ENCODE assay signal across 19 mouse cellular contexts in genomic region chr12:13861226-13861625, GRCm38 (mm10).
A peak's percentile ranks its signal among the peaks of the same experiment; 100 is the strongest.
DNase-seq lines count a peak whose midpoint lies in the region; ATAC-seq lines count a peak whose summit lies in the region.
"Had no signal": no experiment of that assay in that cellular context is flagged by ENCODE, and none has a peak within 500 bp of the region (broad histone marks: within the 10 kb centered on the region; RNA-seq: fewer than 3 reads in every experiment).

No protein-coding gene starts in this region.

- H3K4me2 ChIP-seq in hindbrain, embryonic 12.5 days (replicated peaks) = no peak overlapping the region
- H3K4me2 ChIP-seq: embryonic facial prominence, embryonic 12.5 days; heart, embryonic 15.5 days; limb, embryonic 13.5 days had no signal

- ATAC-seq in hindbrain, embryonic 12.5 days (ENCODE audit: low FRiP score) = no peak
- ATAC-seq: activated CD4-positive, CD25-positive, alpha-beta regulatory T cell, adult 4 months; Patski had no signal

- no peak overlapping the region for H3K4me3 ChIP-seq in hindbrain, embryonic 12.5 days
- H3K4me3 ChIP-seq: embryonic facial prominence, embryonic 12.5 days; heart, embryonic 15.5 days; limb, embryonic 13.5 days had no signal

- H3K9me3 ChIP-seq in hindbrain, embryonic 12.5 days (replicated peaks) = 0 out of 2 replicates have a peak, but pooled peaks cover 5% of the 10 kb centered on the region
- H3K9me3 ChIP-seq: embryonic facial prominence, embryonic 12.5 days; heart, embryonic 15.5 days; limb, embryonic 13.5 days had no signal

- H3K27ac ChIP-seq in hindbrain, embryonic 12.5 days = no peak overlapping the region
- H3K27ac ChIP-seq: embryonic facial prominence, embryonic 12.5 days; heart, embryonic 15.5 days; limb, embryonic 13.5 days had no signal

- intact Hi-C loops in left cerebral cortex, postnatal 25 days (cut with DNase I) = loop anchor here (1.0 to 5.0 kb wide), 4 partner anchors 49 to 290 kb away; no protein-coding TSS in a partner anchor

- DNase-seq in right cerebral cortex, adult 18-20 months = peak; percentile 85
- no peak for DNase-seq in right cerebral cortex, postnatal 4 days
- peak; percentile 10 for DNase-seq in layer of hippocampus, adult 9-10 months (ENCODE audit: low spot score)
- peak; percentile 69 to 93 for DNase-seq in left cerebral cortex, postnatal 25 days (ENCODE audit: low spot score in 2 of 2)
- DNase-seq in telencephalon, adult 2 months (ENCODE audit: low read depth, low spot score) = peak; percentile 94
- DNase-seq in spleen, postnatal 10 days (ENCODE audit: low spot score in 2 of 2) = no peak
- no peak for DNase-seq in kidney, postnatal 4 days
- DNase-seq: adrenal gland, postnatal 14 days; cerebellum, adult 2 months; kidney, adult 18-20 months; kidney, postnatal 25 days; lung, postnatal 10 days; thymus, postnatal 14 days had no signal

- 92% methylated on average over 7 of the region's 7 CpGs for WGBS in hindbrain, embryonic 12.5 days

- H3K9ac ChIP-seq in hindbrain, embryonic 12.5 days = no peak overlapping the region
- H3K9ac ChIP-seq: embryonic facial prominence, embryonic 12.5 days; heart, embryonic 15.5 days; limb, embryonic 13.5 days had no signal

- H3K27me3 ChIP-seq in hindbrain, embryonic 12.5 days = no peaks in the 10 kb centered on the region
- H3K27me3 ChIP-seq: embryonic facial prominence, embryonic 12.5 days; heart, embryonic 15.5 days; limb, embryonic 13.5 days; Patski had no signal

- H3K4me1 ChIP-seq in hindbrain, embryonic 12.5 days = no peaks in the 10 kb centered on the region
- H3K4me1 ChIP-seq: embryonic facial prominence, embryonic 12.5 days; limb, embryonic 13.5 days had no signal

- no peaks in the 10 kb centered on the region for H3K36me3 ChIP-seq in hindbrain, embryonic 12.5 days
- H3K36me3 ChIP-seq: embryonic facial prominence, embryonic 12.5 days; heart, embryonic 15.5 days; limb, embryonic 13.5 days had no signal

Comparison
In these comparisons a context has a peak if more than half of its experiments do, and no peak if none do; other contexts are left out.
1. DNase-seq: peak in right cerebral cortex, adult 18-20 months (single experiment), layer of hippocampus, adult 9-10 months (single experiment), left cerebral cortex, postnatal 25 days (2 of 2) and telencephalon, adult 2 months (single experiment); none in right cerebral cortex, postnatal 4 days (single experiment), spleen, postnatal 10 days (0 of 2) and kidney, postnatal 4 days (0 of 2).